Mouse (Mus musculus): ENCODE results near the gene Fitm1.
A peak's percentile ranks its signal among the peaks of the same experiment; 100 is the strongest.

DNA sequence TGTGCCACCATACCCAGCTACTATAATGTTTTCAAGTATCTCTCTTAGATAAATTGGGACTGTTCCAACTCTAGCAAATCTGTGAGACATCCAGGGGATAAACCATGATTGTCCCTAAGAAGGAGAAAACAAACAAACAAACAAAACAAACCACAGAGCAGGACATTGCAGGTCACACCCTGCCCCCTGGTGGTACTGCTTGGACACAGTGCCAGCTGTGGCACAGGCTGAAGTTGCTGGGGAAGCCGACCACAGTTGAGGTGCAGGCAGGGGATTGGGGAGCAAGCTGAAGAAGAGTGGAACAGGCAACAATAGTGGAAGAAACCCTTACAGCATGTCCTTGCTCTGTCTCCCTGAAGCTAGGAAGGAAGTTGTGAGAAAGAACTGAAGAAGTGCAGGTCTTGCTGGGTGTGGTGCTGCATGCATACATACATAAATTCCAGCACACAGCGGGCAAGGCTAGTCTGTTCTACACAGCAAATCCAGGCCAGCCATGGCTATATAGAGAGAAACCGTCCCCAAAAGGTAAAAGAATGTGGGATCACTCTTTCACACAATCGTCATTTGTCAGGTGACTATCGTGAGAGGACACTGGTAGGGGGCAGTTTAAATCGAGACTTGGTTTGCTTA, 39.2 kb upstream of the Fitm1 start:
- TF ChIP-seq CTCF (IDR thresholded peaks at IDR 0.05; ENCODE audit: extremely low read depth, insufficient read depth, low read length) (peak; percentile 72), POLR2A (IDR thresholded peaks at IDR 0.05; ENCODE audit: extremely low read depth, insufficient read depth, low read length) (no peak)
